Mouse (Mus musculus) bone marrow macrophage, adult 2 months (primary cell): Measurements from ENCODE around the gene Gna13. TPM values are rescaled to one million over a fixed set of nuclear protein-coding genes. Genes with fewer than 3 reads are reported as not detected.

Experiments used
- H3K27ac ChIP-seq: 2 replicates; pipeline ENCODE4 v1.5.1; 2012; ENCODE audit warnings: low read depth, low read length; ENCODE audit not compliant: insufficient read depth
- H3K4me1 ChIP-seq: 2 replicates; pipeline ENCODE4 v1.6.1; 2012; ENCODE audit warnings: low read length; ENCODE audit not compliant: control insufficient read depth, insufficient read depth
- H3K4me3 ChIP-seq: 2 replicates; pipeline ENCODE4 v1.5.1; 2012; ENCODE audit warnings: mild to moderate bottlenecking, low read length, moderate library complexity; ENCODE audit not compliant: insufficient read depth
- CTCF ChIP-seq: IDR thresholded peaks from 2 replicates; pipeline ENCODE4 v1.5.1; 2012; ENCODE audit warnings: low read depth, mild to moderate bottlenecking, low read length, moderate library complexity
- POLR2A ChIP-seq: IDR thresholded peaks from 2 replicates; pipeline ENCODE4 v1.6.1; 2012; ENCODE audit warnings: mild to moderate bottlenecking, low read depth, low read length, borderline replicate concordance
- polyA plus RNA-seq: library from polyadenylated mRNA; stranded (reverse); fragments of >200 nt; gene quantifications from 2 replicates; pipeline ENCODE4 v1.2.4, GENCODE M21; 2012; ENCODE audit not compliant: missing spikeins, insufficient read depth, insufficient read length

The Gna13 gene
- polyA plus RNA-seq, result 77.0 and 84.9 TPM in 2 replicates

GRCm38 (mm10) chr11:109362463-109363190, at the start of gene Gna13:
TSS of gene Gna13 (plus strand) at chr11:109362831.
- Histone ChIP-seq H3K4me1 (peaks cover 28% of the 10 kb centered on the region), H3K4me3 (peak within 1 kb of the TSS; percentile 83), H3K27ac (peak within 1 kb of the TSS; percentile 97)
- no peak for TF ChIP-seq CTCF
- TF ChIP-seq POLR2A, result no peak

- Histone ChIP-seq H3K4me3 (no peak overlapping the region), H3K4me1 (0 out of 2 replicates have a peak, but pooled peaks cover 2% of the 10 kb centered on the region), H3K27ac (no peak overlapping the region)
- TF ChIP-seq CTCF, result 0 out of 2 replicates have a peak, but pooled peaks have one; percentile 48
- no peak for TF ChIP-seq POLR2A
Observed at GRCm38 (mm10) chr11:109316921-109317320, 45.7 kb upstream of the Gna13 start.

GRCm38 (mm10) chr11:109319471-109319870, 43.2 kb upstream of the Gna13 start:
- TF ChIP-seq CTCF, result no peak
- TF ChIP-seq POLR2A, result no peak
- H3K4me1 ChIP-seq, result no peaks in the 10 kb centered on the region
- H3K4me3 ChIP-seq, result no peak overlapping the region
- H3K27ac ChIP-seq, result no peak overlapping the region

- no peak overlapping the region for H3K4me3 ChIP-seq
- TF ChIP-seq POLR2A (no peak), CTCF (no peak)
Observed at GRCm38 (mm10) chr11:109319946-109320345, 42.7 kb upstream of the Gna13 start.

GRCm38 (mm10) chr11:109320361-109320933, 42.2 kb upstream of the Gna13 start:
- H3K4me3 ChIP-seq, result no peak overlapping the region
- H3K27ac ChIP-seq, result no peak overlapping the region
- no peaks in the 10 kb centered on the region for H3K4me1 ChIP-seq
- no peak for TF ChIP-seq CTCF
- no peak for TF ChIP-seq POLR2A

More at GRCm38 (mm10) chr11:109319946-109320345, 42.7 kb upstream of the Gna13 start:
- Histone ChIP-seq H3K4me1 (no peaks in the 10 kb centered on the region), H3K27ac (no peak overlapping the region)

- Histone ChIP-seq H3K4me1 (no peaks in the 10 kb centered on the region), H3K4me3 (no peak overlapping the region), H3K27ac (no peak overlapping the region)
- no peak for TF ChIP-seq POLR2A
- no peak for TF ChIP-seq CTCF
Observed at GRCm38 (mm10) chr11:109326270-109326669, 36.4 kb upstream of the Gna13 start.

- peaks cover 6% of the 10 kb centered on the region; the same call in 1 of the 2 replicates for H3K4me1 ChIP-seq
- no peak for TF ChIP-seq CTCF
- no peak for TF ChIP-seq POLR2A
- H3K27ac ChIP-seq, result no peak overlapping the region
- H3K4me3 ChIP-seq, result no peak overlapping the region
Observed at GRCm38 (mm10) chr11:109327381-109327780, 35.2 kb upstream of the Gna13 start.

GRCm38 (mm10) chr11:109327952-109328351, 34.7 kb upstream of the Gna13 start:
- H3K27ac ChIP-seq, result no peak overlapping the region
- no peak overlapping the region for H3K4me3 ChIP-seq
- H3K4me1 ChIP-seq, result peaks cover 11% of the 10 kb centered on the region
- TF ChIP-seq CTCF (no peak), POLR2A (no peak)

- H3K4me1 ChIP-seq, result peaks cover 11% of the 10 kb centered on the region
- H3K27ac ChIP-seq, result no peak overlapping the region
- no peak overlapping the region for H3K4me3 ChIP-seq
- TF ChIP-seq POLR2A, result no peak
- no peak for TF ChIP-seq CTCF
Observed at GRCm38 (mm10) chr11:109329331-109329730, 33.3 kb upstream of the Gna13 start.
